Mouse (Mus musculus): ENCODE measurements around the gene Mier2.

- TF ChIP-seq POLR2A (IDR thresholded peaks at IDR 0.05; ENCODE audit: insufficient read length, low read depth) (no peak), SRF (IDR thresholded peaks at IDR 0.05; ENCODE audit: control insufficient read depth, insufficient read length, low read depth) (no peak), CEBPB (IDR thresholded peaks at IDR 0.05; ENCODE audit: insufficient read depth, poor library complexity, severe bottlenecking) (no peak), POLR2AphosphoS2 (IDR thresholded peaks at IDR 0.05; ENCODE audit: insufficient read length, low read depth) (no peak)
Observed at GRCm38 (mm10) chr10:79534426-79534825, 20.6 kb downstream of the Mier2 start.
